Mouse (Mus musculus): ENCODE measurements at regions not wholly inside any gene's neighbourhood (a gene's known extent, or its start where the extent isn't known, plus 50 kb on each side); places are given as distances from the start of the nearest gene placed in this dataset.

GRCm38 (mm10) chr5:125843259-125843658 lies 311.7 kb downstream of the Tmem132b start:
- TF ChIP-seq EP300 (IDR thresholded peaks at IDR 0.05; ENCODE audit: low read depth) (no peak), CTCF (IDR thresholded peaks at IDR 0.05; ENCODE audit: low read depth) (no peak)
